Mouse (Mus musculus) stomach, postnatal 0 days (tissue): ENCODE results near the gene Sp9. TPM values are rescaled to one million over a fixed set of nuclear protein-coding genes. Genes with fewer than 3 reads are reported as not detected.

Experiments used
- ATAC-seq: fragments of 200-750 bp; cut with Nextera tagmentation; 2 replicates; pipeline ENCODE4 v1.8.0; 2017; ENCODE audit not compliant: low FRiP score, low TSS enrichment
- DNase-seq: peaks from one replicate; pipeline ENCODE4 v3.0.0-alpha.2; 2016; ENCODE audit warnings: low spot score
- H3K27ac ChIP-seq: fragments of 300-500 bp; sonication (generic); replicated peaks from 2 replicates; pipeline ENCODE4 v1.5.1; 2014; ENCODE audit warnings: mild to moderate bottlenecking, control low read depth
- H3K27me3 ChIP-seq: fragments of 300-500 bp; sonication (generic); 2 replicates; pipeline ENCODE4 v1.6.1; 2014; ENCODE audit warnings: low read length; ENCODE audit not compliant: control insufficient read depth, insufficient read depth
- H3K36me3 ChIP-seq: fragments of 300-500 bp; sonication (generic); 2 replicates; pipeline ENCODE4 v1.6.1; 2014; ENCODE audit warnings: low read length, mixed read lengths; ENCODE audit not compliant: control insufficient read depth, insufficient read depth
- H3K4me1 ChIP-seq: fragments of 300-500 bp; sonication (generic); replicated peaks from 2 replicates; pipeline ENCODE4 v1.6.1; 2014; ENCODE audit warnings: antibody characterized with exemption; ENCODE audit not compliant: control insufficient read depth, insufficient read depth
- H3K4me2 ChIP-seq: fragments of 300-500 bp; sonication (generic); replicated peaks from 2 replicates; pipeline ENCODE4 v1.6.1; 2014; ENCODE audit warnings: low read depth, mild to moderate bottlenecking, control low read depth, moderate library complexity
- H3K4me3 ChIP-seq: fragments of 300-500 bp; sonication (generic); 2 replicates; pipeline ENCODE4 v1.5.1; 2014; ENCODE audit warnings: low read depth, low read length, control low read depth
- H3K9ac ChIP-seq: fragments of 300-500 bp; sonication (generic); 2 replicates; pipeline ENCODE4 v1.6.1; 2014; ENCODE audit warnings: mild to moderate bottlenecking, low read length, control low read depth, mixed read lengths
- H3K9me3 ChIP-seq: fragments of 300-500 bp; sonication (generic); 2 replicates; pipeline ENCODE4 v1.6.1; 2016; ENCODE audit warnings: low read length; ENCODE audit not compliant: control insufficient read depth
- CTCF ChIP-seq: IDR thresholded peaks from 2 replicates; pipeline ENCODE4 v1.5.1; 2016; ENCODE audit warnings: antibody characterized with exemption, low read depth, mild to moderate bottlenecking, moderate library complexity
- EP300 ChIP-seq: optimal IDR thresholded peaks from 2 replicates; pipeline ENCODE3; 2016; ENCODE audit warnings: antibody characterized with exemption
- WGBS: fragments of 180-500 bp; shearing (Covaris S2); extraction: QIAGEN DNeasy Blood & Tissue Kit; methylation state at CpG from one replicate; pipeline ENCODE4 v1.1.7; 2014; 5-methylcytosine and 5-hydroxymethylcytosine counted together
- polyA plus RNA-seq: library from polyadenylated mRNA; unstranded; fragments of >200 nt; fragmentation: Nextera tagmentation; extraction: Ambion mirVana; gene quantifications from 2 replicates; pipeline ENCODE4 v1.2.1, GENCODE M21; 2015

The Sp9 gene
- polyA plus RNA-seq, 1 experiment from 2014 or later = not detected

DNA sequence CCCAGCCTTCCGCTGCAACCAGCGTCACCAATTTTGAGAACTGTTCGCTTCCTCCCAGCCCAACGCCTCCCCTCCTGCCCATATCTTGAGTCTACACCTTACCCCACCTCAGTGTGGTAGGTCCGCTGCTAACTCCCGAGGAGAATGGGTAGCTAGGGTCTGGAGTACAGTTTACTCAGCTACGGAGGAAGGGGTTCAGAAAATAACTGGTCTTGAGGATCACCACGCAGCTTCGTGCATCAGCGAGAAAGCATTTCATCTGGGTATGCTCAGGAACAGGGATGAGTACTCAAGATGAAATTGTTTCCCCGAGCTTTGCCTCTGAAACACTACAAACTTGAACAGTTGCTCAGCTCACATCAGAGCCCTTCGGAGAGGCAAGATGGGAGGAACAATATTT, 3.4 kb upstream of the Sp9 start:
- H3K27ac ChIP-seq = no peak overlapping the region
- H3K36me3 ChIP-seq = no peaks in the 10 kb centered on the region
- no peaks in the 10 kb centered on the region for H3K9me3 ChIP-seq
- 5% methylated on average over 12 of the region's 12 CpGs for WGBS
- H3K4me1 ChIP-seq = peaks cover 8% of the 10 kb centered on the region; the same call in 1 of the 2 replicates
- TF ChIP-seq EP300 (no peak), CTCF (no peak)
- DNase-seq (no peak), ATAC-seq (no peak)
- no peak overlapping the region for H3K4me3 ChIP-seq
- H3K9ac ChIP-seq = no peak overlapping the region
- H3K4me2 ChIP-seq = no peak overlapping the region
- peaks cover 20% of the 10 kb centered on the region for H3K27me3 ChIP-seq

DNA sequence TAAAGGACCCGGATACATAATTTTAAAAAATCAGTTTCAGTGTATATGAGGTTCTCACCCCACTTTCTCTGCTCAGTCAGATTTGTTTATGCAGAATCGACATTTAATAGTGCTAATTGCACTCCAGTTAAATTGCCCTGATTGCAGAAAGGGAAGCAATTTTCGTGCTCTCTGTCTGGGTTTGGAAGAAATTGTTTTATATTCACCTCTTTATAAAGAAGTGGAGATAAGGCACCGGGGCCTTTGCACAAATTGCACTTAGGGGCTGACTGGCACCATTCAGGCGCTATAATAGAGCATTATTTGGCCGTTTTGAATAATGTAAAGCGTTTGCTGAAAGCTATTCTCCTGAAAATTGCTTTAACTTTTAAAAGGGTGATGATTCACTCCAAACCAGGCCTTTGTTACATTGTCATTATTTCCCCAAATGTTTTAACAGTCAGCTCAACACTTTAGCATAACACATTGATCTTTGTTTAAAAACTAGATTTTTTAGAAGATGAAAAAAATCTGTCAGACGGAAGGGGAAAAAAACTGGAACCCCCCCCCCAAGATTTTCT, 2.8 kb upstream of the Sp9 start:
- 10% methylated on average over 8 of the region's 8 CpGs for WGBS
- no peak overlapping the region for H3K9ac ChIP-seq
- ATAC-seq = no peak

DNA sequence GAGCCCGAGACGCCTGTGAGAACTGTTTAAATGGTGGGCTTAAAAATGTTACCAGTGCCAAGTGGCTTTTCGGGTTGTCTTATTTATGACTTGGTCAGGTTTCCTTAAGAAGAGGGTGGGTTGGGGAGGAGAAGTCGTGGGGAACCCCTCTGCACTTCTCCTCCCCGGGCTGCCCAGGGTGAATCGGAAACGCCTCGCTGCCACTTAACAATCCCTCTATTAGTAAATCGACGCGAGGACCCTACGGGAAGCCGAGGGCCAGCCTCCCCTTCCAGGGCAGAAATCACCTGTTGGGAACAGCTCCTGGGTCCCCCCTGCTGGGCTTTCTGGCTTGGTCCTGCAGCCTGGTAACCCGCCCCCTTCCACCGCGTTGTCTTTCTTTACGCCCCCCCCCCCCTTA, 2.1 kb upstream of the Sp9 start:
- H3K4me3 ChIP-seq = no peak overlapping the region
- H3K4me1 ChIP-seq = 0 out of 2 replicates have a peak, but pooled peaks cover 4% of the 10 kb centered on the region
- no peak overlapping the region for H3K4me2 ChIP-seq
- DNase-seq (no peak), ATAC-seq (no peak)
- WGBS = 2% methylated on average over 16 of the region's 17 CpGs
- peaks cover 17% of the 10 kb centered on the region for H3K27me3 ChIP-seq
- no peaks in the 10 kb centered on the region for H3K36me3 ChIP-seq
- no peak overlapping the region for H3K27ac ChIP-seq
- TF ChIP-seq CTCF (no peak), EP300 (no peak)
- no peak overlapping the region for H3K9ac ChIP-seq
- H3K9me3 ChIP-seq = no peaks in the 10 kb centered on the region

More for the DNA sequence above, 2.8 kb upstream of the Sp9 start:
- no peak for TF ChIP-seq EP300
- TF ChIP-seq CTCF = no peak
- no peak overlapping the region for H3K4me3 ChIP-seq
- H3K4me1 ChIP-seq = peaks cover 4% of the 10 kb centered on the region; the same call in 1 of the 2 replicates
- peaks cover 22% of the 10 kb centered on the region for H3K27me3 ChIP-seq
- H3K4me2 ChIP-seq = no peak overlapping the region
- no peaks in the 10 kb centered on the region for H3K9me3 ChIP-seq
- H3K27ac ChIP-seq = no peak overlapping the region
- DNase-seq = no peak
- H3K36me3 ChIP-seq = no peaks in the 10 kb centered on the region

DNA sequence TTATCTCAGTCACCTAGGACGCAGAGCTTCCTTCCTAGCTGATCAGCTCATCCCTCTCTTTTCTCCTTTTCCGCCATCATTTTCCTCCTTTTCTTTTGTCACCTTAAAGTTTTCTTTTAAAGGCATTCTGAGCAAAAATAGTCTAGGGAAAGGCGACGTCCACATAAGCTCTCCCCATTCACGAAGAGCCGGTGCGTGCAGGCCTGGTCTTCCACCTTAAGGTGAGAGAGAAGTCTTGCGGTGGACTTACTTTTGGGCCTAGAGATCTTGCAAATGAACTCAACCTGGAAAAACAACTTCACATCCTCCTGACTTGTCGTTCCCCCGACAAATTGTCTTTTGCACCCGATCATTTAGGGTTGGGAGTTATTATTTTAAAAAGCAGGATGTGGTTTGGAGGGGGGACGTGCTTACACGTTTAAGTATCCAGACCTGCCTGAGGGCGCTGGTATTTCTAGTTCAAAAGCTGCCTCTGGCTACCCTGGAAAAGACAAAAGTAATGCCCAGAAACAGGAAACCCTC, 1.6 kb upstream of the Sp9 start:
- Histone ChIP-seq H3K27ac (no peak overlapping the region), H3K36me3 (no peaks in the 10 kb centered on the region), H3K4me1 (0 out of 2 replicates have a peak, but pooled peaks cover 4% of the 10 kb centered on the region), H3K9me3 (no peaks in the 10 kb centered on the region), H3K9ac (no peak overlapping the region), H3K27me3 (peaks cover 16% of the 10 kb centered on the region), H3K4me3 (no peak overlapping the region), H3K4me2 (no peak overlapping the region)
- WGBS = 8% methylated on average over 13 of the region's 14 CpGs
- DNase-seq = no peak
- TF ChIP-seq CTCF (no peak), EP300 (no peak)
- ATAC-seq = no peak

DNA sequence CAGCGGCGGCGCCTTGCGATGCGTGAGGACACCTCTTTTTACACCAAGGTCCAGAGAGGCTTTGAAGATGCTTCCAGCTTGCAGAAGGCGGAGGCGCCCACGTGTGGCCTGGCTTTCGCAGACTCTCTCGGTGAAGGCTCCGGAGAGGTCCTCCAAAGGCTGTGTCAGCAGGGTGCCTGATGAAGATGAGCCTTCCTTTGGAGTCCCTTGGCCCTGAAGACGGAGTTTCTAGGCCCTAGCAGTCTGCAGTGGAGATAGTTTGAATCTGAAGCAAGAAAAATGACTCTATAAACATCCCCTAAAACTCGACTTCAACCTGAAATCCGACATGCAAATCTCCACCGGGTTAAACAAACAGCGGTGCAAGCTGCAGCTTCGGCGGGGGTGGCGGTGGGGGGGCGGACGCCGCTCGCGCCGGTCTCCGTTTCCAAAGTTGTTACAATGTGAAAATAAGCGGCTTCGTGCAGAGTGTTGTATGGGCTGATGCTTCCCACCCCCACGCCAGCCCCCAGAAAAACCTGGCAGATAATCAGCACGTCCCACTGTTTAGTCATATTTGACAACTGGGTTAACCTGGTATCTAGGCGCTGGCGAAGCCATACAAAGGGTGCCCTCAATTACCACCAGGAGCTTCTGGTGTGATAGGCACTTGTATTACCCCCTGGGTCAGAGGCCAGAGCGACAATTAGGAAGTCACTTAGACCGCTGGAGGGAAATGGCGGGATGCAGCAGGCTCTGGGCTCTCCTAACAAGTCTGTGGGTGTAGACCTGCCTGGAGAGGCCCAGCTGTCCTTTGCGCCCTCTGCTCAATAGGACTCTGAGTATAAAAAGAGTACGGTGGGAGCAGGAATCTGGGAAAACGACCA, 899 bp upstream of the Sp9 start:
- H3K27ac ChIP-seq = no peak overlapping the region
- no peak overlapping the region for H3K4me3 ChIP-seq
- no peak overlapping the region for H3K9ac ChIP-seq
- no peak overlapping the region for H3K4me2 ChIP-seq
- H3K4me1 ChIP-seq = 0 out of 2 replicates have a peak, but pooled peaks cover 4% of the 10 kb centered on the region
- H3K27me3 ChIP-seq = peaks cover 14% of the 10 kb centered on the region
- H3K36me3 ChIP-seq = no peaks in the 10 kb centered on the region
- DNase-seq (peak; percentile 33), ATAC-seq (no peak)
- 3% methylated on average over 38 of the region's 38 CpGs for WGBS
- no peaks in the 10 kb centered on the region for H3K9me3 ChIP-seq
- TF ChIP-seq CTCF (peak; percentile 42), EP300 (no peak)
